Mouse (Mus musculus): ENCODE measurements around the gene Gsdma3. TPM values are rescaled to one million over a fixed set of nuclear protein-coding genes. Genes with fewer than 3 reads are reported as not detected.
"Not testable (repeated sequence)": the region's sequence is repeated elsewhere in the genome, so short reads cannot be mapped to it uniquely, and the experiment has no call there.

Gsdma3 gene
- polyA plus RNA-seq, 1 experiment from 2014 or later: not detected

DNA sequence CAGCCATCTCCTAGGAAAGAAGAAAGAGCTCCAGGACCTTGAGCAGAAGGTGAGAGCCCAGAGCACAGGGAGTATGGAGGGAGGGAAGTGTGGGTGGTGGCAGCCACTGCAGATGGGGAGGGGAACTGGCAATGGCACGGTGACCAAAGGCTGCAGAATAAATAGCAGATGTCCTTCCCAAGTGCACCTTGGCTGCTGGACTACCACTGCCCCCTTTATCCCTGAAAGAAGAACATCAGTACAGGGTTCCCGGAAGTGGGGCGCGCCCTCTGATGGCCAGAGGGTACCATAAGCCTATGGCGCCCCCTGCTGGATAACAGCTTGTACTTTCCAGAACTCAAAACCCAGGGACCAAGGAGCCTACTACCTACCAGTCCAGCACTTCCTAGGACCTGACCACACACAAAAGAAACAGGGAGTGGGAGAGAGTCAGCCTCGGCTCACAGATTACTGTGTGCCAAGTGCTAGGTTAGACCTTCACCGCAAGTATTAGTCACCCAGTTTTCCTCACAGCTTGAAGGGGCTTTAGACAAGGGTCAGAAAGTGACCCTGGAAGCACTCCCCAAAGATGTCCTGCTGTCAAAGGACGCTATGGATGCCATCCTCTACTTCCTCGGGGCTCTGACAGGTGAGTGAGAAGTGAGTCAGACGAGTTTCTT lies 9.3 kb downstream of the Gsdma3 start:
- not testable (repeated sequence) for H3K4me2 ChIP-seq (replicated peaks; ENCODE audit: low read depth, low read length); H3K4me1 ChIP-seq (replicated peaks; ENCODE audit: control insufficient read depth, insufficient read depth, low read length); H3K36me3 ChIP-seq (ENCODE audit: control insufficient read depth, insufficient read depth, low read length); ATAC-seq (ENCODE audit: low FRiP score); H3K9me3 ChIP-seq (ENCODE audit: control insufficient read depth, low read length); H3K9ac ChIP-seq (ENCODE audit: low read depth, low read length); H3K4me3 ChIP-seq (ENCODE audit: low read depth, low read length); H3K27ac ChIP-seq (ENCODE audit: low read depth, low read length); H3K27me3 ChIP-seq (ENCODE audit: control insufficient read depth, insufficient read depth, low read length)
- WGBS: 44% methylated on average over 9 of the region's 10 CpGs
- peak; percentile 24 for DNase-seq (ENCODE audit: low spot score)

GRCm38 (mm10) chr11:98637501-98637900 lies 11.3 kb downstream of the Gsdma3 start:
- Histone ChIP-seq H3K9me3 (ENCODE audit: control insufficient read depth, low read length) (no peaks in the 10 kb centered on the region), H3K4me2 (replicated peaks; ENCODE audit: low read depth, low read length) (no peak overlapping the region), H3K27ac (ENCODE audit: low read depth, low read length) (no peak overlapping the region), H3K9ac (ENCODE audit: low read depth, low read length) (no peak overlapping the region), H3K36me3 (ENCODE audit: control insufficient read depth, insufficient read depth, low read length) (no peaks in the 10 kb centered on the region), H3K27me3 (ENCODE audit: control insufficient read depth, insufficient read depth, low read length) (no peaks in the 10 kb centered on the region), H3K4me1 (replicated peaks; ENCODE audit: control insufficient read depth, insufficient read depth, low read length) (no peaks in the 10 kb centered on the region), H3K4me3 (ENCODE audit: low read depth, low read length) (no peak overlapping the region)
- no peak for DNase-seq (ENCODE audit: low spot score)
- WGBS: 72% methylated on average over 1 of the region's 1 CpGs
- no peak for ATAC-seq (ENCODE audit: low FRiP score)

- Histone ChIP-seq H3K9me3 (ENCODE audit: control insufficient read depth, low read length) (no peaks in the 10 kb centered on the region), H3K9ac (ENCODE audit: low read depth, low read length) (no peak overlapping the region), H3K36me3 (ENCODE audit: control insufficient read depth, insufficient read depth, low read length) (no peaks in the 10 kb centered on the region), H3K4me1 (replicated peaks; ENCODE audit: control insufficient read depth, insufficient read depth, low read length) (no peaks in the 10 kb centered on the region), H3K27ac (ENCODE audit: low read depth, low read length) (no peak overlapping the region), H3K4me3 (ENCODE audit: low read depth, low read length) (no peak overlapping the region), H3K4me2 (replicated peaks; ENCODE audit: low read depth, low read length) (no peak overlapping the region), H3K27me3 (ENCODE audit: control insufficient read depth, insufficient read depth, low read length) (no peaks in the 10 kb centered on the region)
- DNase-seq (ENCODE audit: low spot score) (no peak), ATAC-seq (ENCODE audit: low FRiP score) (no peak)
- 70% methylated on average over 5 of the region's 5 CpGs for WGBS
These were observed 13.9 kb downstream of the Gsdma3 start for GRCm38 (mm10) chr11:98640091-98640490.

GRCm38 (mm10) chr11:98644757-98645156 lies 18.6 kb downstream of the Gsdma3 start:
- Histone ChIP-seq H3K27ac (ENCODE audit: low read depth, low read length) (no peak overlapping the region), H3K27me3 (ENCODE audit: control insufficient read depth, insufficient read depth, low read length) (no peaks in the 10 kb centered on the region), H3K9ac (ENCODE audit: low read depth, low read length) (no peak overlapping the region), H3K4me2 (replicated peaks; ENCODE audit: low read depth, low read length) (no peak overlapping the region), H3K4me1 (replicated peaks; ENCODE audit: control insufficient read depth, insufficient read depth, low read length) (no peaks in the 10 kb centered on the region), H3K4me3 (ENCODE audit: low read depth, low read length) (no peak overlapping the region), H3K36me3 (ENCODE audit: control insufficient read depth, insufficient read depth, low read length) (no peaks in the 10 kb centered on the region), H3K9me3 (ENCODE audit: control insufficient read depth, low read length) (no peaks in the 10 kb centered on the region)
- ATAC-seq (ENCODE audit: low FRiP score): no peak
- DNase-seq (ENCODE audit: low spot score): no peak
- WGBS: 80% methylated on average over 3 of the region's 3 CpGs

DNA sequence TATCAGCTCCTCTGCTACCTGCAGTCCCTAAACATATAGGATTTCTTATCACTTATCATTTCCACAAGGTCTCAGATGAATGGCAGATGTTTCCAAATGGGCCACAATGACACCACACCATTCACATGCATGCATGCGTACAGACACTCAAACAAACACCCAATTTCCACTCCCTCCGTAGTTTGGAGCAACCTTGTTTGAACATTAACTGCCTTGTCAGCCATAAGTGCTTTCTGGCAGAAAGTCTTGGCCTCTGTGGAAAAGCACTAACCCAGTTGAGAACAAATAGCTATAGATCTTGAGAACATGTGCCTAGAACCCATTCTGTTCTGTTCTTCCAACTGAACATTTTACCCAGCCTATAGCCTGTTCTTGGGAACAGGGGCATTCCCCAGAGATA lies 19.8 kb downstream of the Gsdma3 start:
- WGBS: 74% methylated on average over 2 of the region's 2 CpGs
- ATAC-seq (ENCODE audit: low FRiP score): no peak
- H3K4me2 ChIP-seq (replicated peaks; ENCODE audit: low read depth, low read length): no peak overlapping the region

DNA sequence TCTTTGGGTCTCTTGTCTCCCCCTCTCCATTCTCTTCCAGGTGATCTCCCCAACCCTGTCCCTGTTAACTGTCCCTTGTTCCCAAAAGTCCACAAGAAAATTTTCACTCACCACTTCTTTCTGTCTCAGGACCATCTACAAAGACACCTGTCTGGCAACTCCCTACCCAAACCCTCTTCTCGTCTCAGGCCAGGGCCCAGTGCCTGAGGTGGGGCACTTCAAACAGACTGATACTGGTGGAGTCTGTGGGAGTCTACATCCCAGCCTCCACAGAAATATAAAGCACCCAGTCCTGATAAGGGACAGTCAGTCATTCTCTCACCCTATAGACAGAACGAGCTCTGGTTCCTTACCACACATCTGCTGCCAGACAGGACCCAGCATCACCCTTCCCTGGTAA lies 20.3 kb downstream of the Gsdma3 start, which contains the start of gene Gsdma2:
TSS of gene Gsdma2 (plus strand) at position 301 of the 400 bp plus-strand sequence.
- H3K4me3 ChIP-seq (ENCODE audit: low read depth, low read length): no peak within 1 kb of the TSS
- WGBS: 74% methylated on average over 2 of the region's 2 CpGs
- no peaks in the 10 kb centered on the region for H3K36me3 ChIP-seq (ENCODE audit: control insufficient read depth, insufficient read depth, low read length)
- no peak within 1 kb of the TSS for H3K4me2 ChIP-seq (replicated peaks; ENCODE audit: low read depth, low read length)
- no peaks in the 10 kb centered on the region for H3K9me3 ChIP-seq (ENCODE audit: control insufficient read depth, low read length)
- DNase-seq (ENCODE audit: low spot score) (no peak), ATAC-seq (ENCODE audit: low FRiP score) (no peak)
- no peak within 1 kb of the TSS for H3K27ac ChIP-seq (ENCODE audit: low read depth, low read length)
- no peak within 1 kb of the TSS for H3K9ac ChIP-seq (ENCODE audit: low read depth, low read length)
- no peaks in the 10 kb centered on the region for H3K27me3 ChIP-seq (ENCODE audit: control insufficient read depth, insufficient read depth, low read length)
- no peaks in the 10 kb centered on the region for H3K4me1 ChIP-seq (replicated peaks; ENCODE audit: control insufficient read depth, insufficient read depth, low read length)

More for the DNA sequence above, 19.8 kb downstream of the Gsdma3 start:
- H3K9me3 ChIP-seq (ENCODE audit: control insufficient read depth, low read length): no peaks in the 10 kb centered on the region
- DNase-seq (ENCODE audit: low spot score): no peak
- H3K27me3 ChIP-seq (ENCODE audit: control insufficient read depth, insufficient read depth, low read length): no peaks in the 10 kb centered on the region
- no peaks in the 10 kb centered on the region for H3K36me3 ChIP-seq (ENCODE audit: control insufficient read depth, insufficient read depth, low read length)
- no peaks in the 10 kb centered on the region for H3K4me1 ChIP-seq (replicated peaks; ENCODE audit: control insufficient read depth, insufficient read depth, low read length)
- no peak overlapping the region for H3K9ac ChIP-seq (ENCODE audit: low read depth, low read length)
- no peak overlapping the region for H3K27ac ChIP-seq (ENCODE audit: low read depth, low read length)
- no peak overlapping the region for H3K4me3 ChIP-seq (ENCODE audit: low read depth, low read length)

- H3K4me1 ChIP-seq (replicated peaks; ENCODE audit: control insufficient read depth, insufficient read depth, low read length); ATAC-seq (ENCODE audit: low FRiP score); H3K27me3 ChIP-seq (ENCODE audit: control insufficient read depth, insufficient read depth, low read length); H3K4me2 ChIP-seq (replicated peaks; ENCODE audit: low read depth, low read length); H3K4me3 ChIP-seq (ENCODE audit: low read depth, low read length); H3K27ac ChIP-seq (ENCODE audit: low read depth, low read length); H3K9ac ChIP-seq (ENCODE audit: low read depth, low read length); H3K9me3 ChIP-seq (ENCODE audit: control insufficient read depth, low read length); H3K36me3 ChIP-seq (ENCODE audit: control insufficient read depth, insufficient read depth, low read length): not testable (repeated sequence)
- WGBS: 13% methylated on average over 7 of the region's 7 CpGs
- DNase-seq (ENCODE audit: low spot score): peak; percentile 65
These were observed 28.9 kb downstream of the Gsdma3 start for GRCm38 (mm10) chr11:98655076-98655475.

GRCm38 (mm10) chr11:98660517-98660916 lies 34.4 kb downstream of the Gsdma3 start:
- H3K4me3 ChIP-seq (ENCODE audit: low read depth, low read length): no peak overlapping the region
- no peaks in the 10 kb centered on the region for H3K4me1 ChIP-seq (replicated peaks; ENCODE audit: control insufficient read depth, insufficient read depth, low read length)
- H3K4me2 ChIP-seq (replicated peaks; ENCODE audit: low read depth, low read length): no peak overlapping the region; the same call in 1 of the 2 replicates
- 11% methylated on average over 6 of the region's 6 CpGs for WGBS
- H3K27ac ChIP-seq (ENCODE audit: low read depth, low read length): no peak overlapping the region
- H3K27me3 ChIP-seq (ENCODE audit: control insufficient read depth, insufficient read depth, low read length): no peaks in the 10 kb centered on the region
- H3K9ac ChIP-seq (ENCODE audit: low read depth, low read length): no peak overlapping the region
- H3K9me3 ChIP-seq (ENCODE audit: control insufficient read depth, low read length): no peaks in the 10 kb centered on the region
- no peaks in the 10 kb centered on the region for H3K36me3 ChIP-seq (ENCODE audit: control insufficient read depth, insufficient read depth, low read length)
- DNase-seq (ENCODE audit: low spot score) (peak; percentile 76), ATAC-seq (ENCODE audit: low FRiP score) (no peak)

GRCm38 (mm10) chr11:98664091-98664490 lies 37.9 kb downstream of the Gsdma3 start, which contains the start of gene Gsdma:
Gene Gsdma, plus strand, starts transcription at chr11:98664351.
- H3K4me2 ChIP-seq (replicated peaks; ENCODE audit: low read depth, low read length): no peak within 1 kb of the TSS
- H3K9me3 ChIP-seq (ENCODE audit: control insufficient read depth, low read length): no peaks in the 10 kb centered on the region
- DNase-seq (ENCODE audit: low spot score) (no peak), ATAC-seq (ENCODE audit: low FRiP score) (no peak)
- WGBS: 27% methylated on average over 4 of the region's 4 CpGs
- peaks cover 5% of the 10 kb centered on the region; the same call in 1 of the 2 replicates for H3K27me3 ChIP-seq (ENCODE audit: control insufficient read depth, insufficient read depth, low read length)
- no peak within 1 kb of the TSS for H3K9ac ChIP-seq (ENCODE audit: low read depth, low read length)
- no peak within 1 kb of the TSS for H3K27ac ChIP-seq (ENCODE audit: low read depth, low read length)
- no peak within 1 kb of the TSS for H3K4me3 ChIP-seq (ENCODE audit: low read depth, low read length)
- no peaks in the 10 kb centered on the region for H3K4me1 ChIP-seq (replicated peaks; ENCODE audit: control insufficient read depth, insufficient read depth, low read length)
- H3K36me3 ChIP-seq (ENCODE audit: control insufficient read depth, insufficient read depth, low read length): no peaks in the 10 kb centered on the region

Data from hindbrain, embryonic 11.5 days (tissue).